Mouse (Mus musculus) ES-E14 (cell line): Measurements from ENCODE around the gene Gjb1.

Source experiments
- HCFC1 ChIP-seq: IDR thresholded peaks from 2 replicates; pipeline ENCODE4 v1.6.1; 2012; ENCODE audit warnings: low read length, inconsistent platforms, borderline replicate concordance; ENCODE audit not compliant: insufficient read depth
- MAFK ChIP-seq: IDR thresholded peaks from 2 replicates; pipeline ENCODE4 v1.6.1; 2014; ENCODE audit warnings: mild to moderate bottlenecking, low read depth, low read length, inconsistent platforms; ENCODE audit not compliant: insufficient read depth

- TF ChIP-seq MAFK (no peak), HCFC1 (no peak)
Observed at GRCm38 (mm10) chrX:101429976-101430375, 53.8 kb downstream of the Gjb1 start.
